Mouse (Mus musculus) gastrocnemius, postnatal 14 days (tissue): ENCODE data around the gene Trpv1. TPM values are rescaled to one million over a fixed set of nuclear protein-coding genes. Genes with fewer than 3 reads are reported as not detected.

Source experiments
- DNase-seq: peaks from one replicate; pipeline ENCODE4 v3.0.0; 2021; ENCODE audit warnings: mixed read lengths
- intact Hi-C: fragments of 180-260 bp; cut with DNase I; formaldehyde crosslinking; loops from one replicate; pipeline ENCODE4 v1.15.1; 2025; ENCODE audit warnings: low total_unique reads
- long read RNA-seq, 2 experiments: library from polyadenylated mRNA; stranded (forward); transcript quantifications; one replicate each; pipeline ENCODE4 v2.0.0; 2021
- total RNA-seq, 2 experiments: library from RNA; stranded (reverse); gene quantifications; 2 replicates each; pipeline ENCODE4 v1.2.3; 2021

The Trpv1 gene
- total RNA-seq = under 1 TPM; 0.11 to 0.16 TPM
- long read RNA-seq, experiment 1, partial matches to known transcripts = 0 of 2 reads
- long read RNA-seq, experiment 1, other reads (novel, unspliced or antisense) = 2 of 2 reads
- long read RNA-seq, experiment 2 = 0 reads

GRCm38 (mm10) chr11:73233992-73234391 is at the start of gene Trpv1:
Gene Trpv1 (plus strand): TSS chr11:73234292.
- intact Hi-C loops = no loop called here
- no peak for DNase-seq

GRCm38 (mm10) chr11:73185872-73186615 is 48.0 kb upstream of the Trpv1 start:
- intact Hi-C loops = no loop called here

GRCm38 (mm10) chr11:73187231-73187630 is 46.9 kb upstream of the Trpv1 start:
- intact Hi-C loops = no loop called here
- no peak for DNase-seq

More at GRCm38 (mm10) chr11:73185872-73186615, 48.0 kb upstream of the Trpv1 start:
- no peak for DNase-seq

- no peak for DNase-seq
- intact Hi-C loops = no loop called here
Measured at GRCm38 (mm10) chr11:73193047-73193446, 41.0 kb upstream of the Trpv1 start.

- no peak for DNase-seq
- intact Hi-C loops = no loop called here
Measured at GRCm38 (mm10) chr11:73194444-73194843, 39.6 kb upstream of the Trpv1 start.

- intact Hi-C loops = no loop called here
- DNase-seq = no peak
Measured at GRCm38 (mm10) chr11:73198190-73198589, 35.9 kb upstream of the Trpv1 start.

- intact Hi-C loops = no loop called here
- peak; percentile 79 for DNase-seq
Measured at GRCm38 (mm10) chr11:73198603-73199229, 35.4 kb upstream of the Trpv1 start, which contains the start of gene Ctns. Gene Ctns (minus strand): TSS chr11:73199042.

GRCm38 (mm10) chr11:73199230-73199712 is 34.8 kb upstream of the Trpv1 start, which contains the start of gene Shpk:
Gene Shpk (plus strand): TSS chr11:73199460.
- intact Hi-C loops = no loop called here
- DNase-seq = peak; percentile 93

- no peak for DNase-seq
- intact Hi-C loops = no loop called here
Measured at GRCm38 (mm10) chr11:73199879-73200278, 34.2 kb upstream of the Trpv1 start.

GRCm38 (mm10) chr11:73201021-73201420 is 33.1 kb upstream of the Trpv1 start:
- no peak for DNase-seq
- intact Hi-C loops = no loop called here

- DNase-seq = peak; percentile 44
- intact Hi-C loops = no loop called here
Measured at GRCm38 (mm10) chr11:73201597-73201996, 32.5 kb upstream of the Trpv1 start.

GRCm38 (mm10) chr11:73203895-73204294 is 30.2 kb upstream of the Trpv1 start:
- intact Hi-C loops = no loop called here
- no peak for DNase-seq

GRCm38 (mm10) chr11:73205194-73205593 is 28.9 kb upstream of the Trpv1 start:
- DNase-seq = no peak
- intact Hi-C loops = no loop called here

- no peak for DNase-seq
- intact Hi-C loops = no loop called here
Measured at GRCm38 (mm10) chr11:73207621-73208020, 26.5 kb upstream of the Trpv1 start.

- intact Hi-C loops = no loop called here
- DNase-seq = no peak
Measured at GRCm38 (mm10) chr11:73213956-73214355, 20.1 kb upstream of the Trpv1 start.

- intact Hi-C loops = no loop called here
- DNase-seq = no peak
Measured at GRCm38 (mm10) chr11:73219671-73220070, 14.4 kb upstream of the Trpv1 start.

- no peak for DNase-seq
- intact Hi-C loops = no loop called here
Measured at GRCm38 (mm10) chr11:73220651-73221050, 13.4 kb upstream of the Trpv1 start.

- no peak for DNase-seq
- intact Hi-C loops = no loop called here
Measured at GRCm38 (mm10) chr11:73222846-73223245, 11.2 kb upstream of the Trpv1 start.

- intact Hi-C loops = no loop called here
- peak; percentile 37 for DNase-seq
Measured at GRCm38 (mm10) chr11:73223966-73224365, 10.1 kb upstream of the Trpv1 start.

- intact Hi-C loops = no loop called here
- DNase-seq = no peak
Measured at GRCm38 (mm10) chr11:73225856-73226255, 8.2 kb upstream of the Trpv1 start.

GRCm38 (mm10) chr11:73228881-73229280 is 5.2 kb upstream of the Trpv1 start:
- intact Hi-C loops = no loop called here
- no peak for DNase-seq
